Mouse (Mus musculus): ENCODE results near the gene Zfp72. TPM values are rescaled to one million over a fixed set of nuclear protein-coding genes. Genes with fewer than 3 reads are reported as not detected.

Zfp72 gene
- total and polyA plus RNA-seq, 3 experiments = 2.0 to 2.2 TPM; not detected in 1

DNA sequence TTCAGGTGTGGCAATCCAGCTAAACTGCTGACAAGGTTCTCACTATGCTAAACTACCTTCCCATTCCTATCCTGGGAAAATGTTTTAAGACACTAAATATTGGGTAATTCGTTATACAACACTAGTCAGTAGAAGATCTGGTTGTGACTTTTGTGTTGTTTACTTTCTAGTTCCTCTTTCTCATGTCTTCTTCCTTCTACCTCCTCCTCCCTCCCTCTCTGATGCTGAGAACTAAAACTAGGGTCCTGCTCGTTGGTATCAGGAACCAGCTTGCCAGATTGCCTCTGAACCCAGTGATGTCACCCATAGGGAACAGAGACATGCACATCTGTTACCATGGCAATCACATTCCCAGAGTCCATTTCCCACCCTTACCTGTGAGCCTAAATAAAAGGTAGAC lies 28.4 kb downstream of the Zfp72 start (continued):
- TF ChIP-seq ZMIZ1 (IDR thresholded peaks at IDR 0.05; ENCODE audit: low read depth, low read length) (no peak), HCFC1 (IDR thresholded peaks at IDR 0.05; ENCODE audit: low read depth, low read length) (no peak)

- TF ChIP-seq MEF2A (IDR thresholded peaks at IDR 0.05; ENCODE audit: extremely low read depth, insufficient replicate concordance, low read depth, low read length, poor library complexity, severe bottlenecking) = no peak
- TF ChIP-seq SIN3A (IDR thresholded peaks at IDR 0.05; ENCODE audit: low read length) = no peak
- no peak for TF ChIP-seq POLR2AphosphoS2 (IDR thresholded peaks at IDR 0.05; ENCODE audit: low read length)
- no peak for TF ChIP-seq RCOR1 (IDR thresholded peaks at IDR 0.05; ENCODE audit: low read depth, low read length)
- no peak for TF ChIP-seq E2F4 (IDR thresholded peaks at IDR 0.05; ENCODE audit: borderline replicate concordance, low read depth, low read length)
- no peak for TF ChIP-seq ZC3H11A (IDR thresholded peaks at IDR 0.05; ENCODE audit: low read depth, low read length)
- TF ChIP-seq USF2 (IDR thresholded peaks at IDR 0.05; ENCODE audit: borderline replicate concordance in 1 of 2, insufficient read depth in 1 of 2, low read depth in 1 of 2, low read length in 2 of 2) = no peak
- no peak for TF ChIP-seq TCF12 (IDR thresholded peaks at IDR 0.05; ENCODE audit: low read depth, low read length)
- no peak for TF ChIP-seq ETS1 (IDR thresholded peaks at IDR 0.05; ENCODE audit: low read depth, low read length)
- TF ChIP-seq CHD1 (IDR thresholded peaks at IDR 0.05; ENCODE audit: low read depth, low read length) = no peak
- TF ChIP-seq MXI1 (IDR thresholded peaks at IDR 0.05; ENCODE audit: low read depth, low read length) = no peak
- TF ChIP-seq KAT2A (conservative IDR thresholded peaks at IDR 0.05; ENCODE audit: low read depth, low read length) = no peak
- no peak for TF ChIP-seq TBP (IDR thresholded peaks at IDR 0.05; ENCODE audit: low read depth, low read length)
- no peak for TF ChIP-seq NRF1 (IDR thresholded peaks at IDR 0.05; ENCODE audit: insufficient read depth, low read depth, low read length, poor library complexity, severe bottlenecking)
- TF ChIP-seq MAFK (IDR thresholded peaks at IDR 0.05; ENCODE audit: borderline replicate concordance, low read depth, low read length) = no peak
- no peak overlapping the region for H3K9ac ChIP-seq (ENCODE audit: control insufficient read depth, low read depth, low read length, poor library complexity, severe bottlenecking)
These were observed 34.1 kb downstream of the Zfp72 start for GRCm38 (mm10) chr13:74356491-74356890.

DNA sequence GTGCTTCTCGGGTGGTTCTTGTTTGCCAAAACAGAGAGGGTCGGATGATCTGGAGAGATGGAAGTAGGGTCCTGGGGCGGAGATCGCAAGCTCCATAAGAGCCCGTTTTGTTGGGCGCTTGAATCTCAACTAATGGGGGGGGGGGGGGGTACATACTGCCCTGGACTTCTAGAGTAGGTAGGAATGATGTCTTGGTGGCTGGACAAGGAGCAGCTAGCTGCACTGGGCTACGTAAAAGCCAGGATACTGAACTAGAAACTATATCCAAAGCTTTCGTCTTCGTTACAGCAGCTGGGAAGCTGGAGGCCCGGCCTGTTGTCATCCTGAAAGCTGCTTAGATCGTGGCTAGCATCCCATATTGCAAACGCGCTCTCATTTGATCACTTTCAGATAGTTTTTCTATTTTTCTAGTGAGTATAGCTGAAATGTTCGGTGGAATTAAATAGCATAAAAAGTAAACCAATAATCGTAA lies 40.2 kb downstream of the Zfp72 start:
- no peaks in the 10 kb centered on the region for H3K27me3 ChIP-seq (ENCODE audit: control insufficient read depth in 1 of 2, insufficient read depth in 2 of 2, low read length in 2 of 2)
- peaks cover 6 to 27% of the 10 kb centered on the region in 2 experiments for H3K36me3 ChIP-seq (ENCODE audit: control insufficient read depth in 1 of 2, insufficient read depth in 2 of 2, low read length in 2 of 2)
- H3K4me1 ChIP-seq (ENCODE audit: control insufficient read depth in 1 of 2, insufficient read depth in 2 of 2, low read length in 2 of 2) = peaks cover 3 to 11% of the 10 kb centered on the region in 2 experiments; a peak in 3 of 4 replicates
- peak overlapping the region; percentile 95 for H3K9ac ChIP-seq (ENCODE audit: control insufficient read depth, low read depth, low read length, poor library complexity, severe bottlenecking)
- H3K9me3 ChIP-seq (replicated peaks; ENCODE audit: insufficient read depth, low read length) = no peaks in the 10 kb centered on the region
- no peak for DNase-seq (ENCODE audit: low read depth, low spot score)
- H3K4me3 ChIP-seq (ENCODE audit: control insufficient read depth in 1 of 2, insufficient read depth in 1 of 2, low read depth in 2 of 2, low read length in 2 of 2) = peak overlapping the region; percentile 69 to 97
- TF ChIP-seq BHLHE40 (IDR thresholded peaks at IDR 0.05; ENCODE audit: borderline replicate concordance, low read depth, low read length) (0 out of 2 replicates have a peak, but pooled peaks have one; percentile 0), E2F4 (IDR thresholded peaks at IDR 0.05; ENCODE audit: borderline replicate concordance, low read depth, low read length) (no peak), MAZ (IDR thresholded peaks at IDR 0.05; ENCODE audit: low read depth, low read length) (peak; percentile 56; the same call in 1 of the 2 replicates), NELFE (IDR thresholded peaks at IDR 0.05; ENCODE audit: low read depth, low read length) (0 out of 2 replicates have a peak, but pooled peaks have one; percentile 21), ZNF384 (IDR thresholded peaks at IDR 0.05; ENCODE audit: low read depth, low read length) (no peak)
- H3K79me2 ChIP-seq (ENCODE audit: control insufficient read depth, insufficient read depth, low read length, poor library complexity) = peaks cover 46% of the 10 kb centered on the region
- peak overlapping the region; percentile 67 for H3K27ac ChIP-seq (ENCODE audit: control insufficient read depth, low read depth, low read length)

More at GRCm38 (mm10) chr13:74356491-74356890, 34.1 kb downstream of the Zfp72 start:
- Histone ChIP-seq H3K79me2 (ENCODE audit: control insufficient read depth, insufficient read depth, low read length, poor library complexity) (peaks cover 8% of the 10 kb centered on the region), H3K27me3 (ENCODE audit: control insufficient read depth in 1 of 2, insufficient read depth in 2 of 2, low read length in 2 of 2) (no peaks in the 10 kb centered on the region), H3K27ac (ENCODE audit: control insufficient read depth, low read depth, low read length) (no peak overlapping the region), H3K9me3 (replicated peaks; ENCODE audit: insufficient read depth, low read length) (no peaks in the 10 kb centered on the region), H3K4me3 (ENCODE audit: control insufficient read depth in 1 of 2, insufficient read depth in 1 of 2, low read depth in 2 of 2, low read length in 2 of 2) (no peak overlapping the region), H3K4me1 (ENCODE audit: control insufficient read depth in 1 of 2, insufficient read depth in 2 of 2, low read length in 2 of 2) (no peaks in the 10 kb centered on the region), H3K36me3 (ENCODE audit: control insufficient read depth in 1 of 2, insufficient read depth in 2 of 2, low read length in 2 of 2) (peaks cover 4 to 11% of the 10 kb centered on the region in 2 experiments)
- no peak for DNase-seq (ENCODE audit: low read depth, low spot score)
